8 mouse cellular contexts compared by ENCODE assay signal in genomic region chr17:34033441-34033840, GRCm38 (mm10). TPM values are rescaled to one million over a fixed set of nuclear protein-coding genes. Genes with fewer than 3 reads are reported as not detected.
DNase-seq lines count a peak whose midpoint lies in the region; ATAC-seq and TF ChIP-seq lines count a peak whose summit lies in the region.

No protein-coding gene starts in this region.

- DNase-seq in hindbrain, embryonic 10.5 days (ENCODE audit: low spot score) = no peak
- no peak for DNase-seq in hindbrain, postnatal 0 days (ENCODE audit: low spot score)
- DNase-seq in retina, embryonic 14.5 days (ENCODE audit: low spot score) = no peak

- peak overlapping the region; percentile 74 for H3K4me3 ChIP-seq in hindbrain, embryonic 10.5 days
- no peak overlapping the region for H3K4me3 ChIP-seq in hindbrain, postnatal 0 days (ENCODE audit: low read length)
- peak overlapping the region; percentile 15 for H3K4me3 ChIP-seq in C2C12 (ENCODE audit: insufficient read depth, poor library complexity, severe bottlenecking)
- H3K4me3 ChIP-seq in bone marrow, adult 2 months (replicated peaks; ENCODE audit: control insufficient read depth, low read depth, low read length) = peak overlapping the region; percentile 25
- peak overlapping the region; percentile 88; the same call in 1 of the 2 replicates for H3K4me3 ChIP-seq in limb, embryonic 12.5 days (replicated peaks)

- H3K79me2 ChIP-seq in C2C12 (ENCODE audit: control insufficient read depth, insufficient read depth) = peaks cover 55% of the 10 kb centered on the region

- no peak; the same call in 1 of the 2 replicates for TF ChIP-seq POLR2A in bone marrow, adult 2 months (IDR thresholded peaks at IDR 0.05; ENCODE audit: borderline replicate concordance, control insufficient read depth, low read depth, low read length)

- TF ChIP-seq CTCF in hindbrain, postnatal 0 days (IDR thresholded peaks at IDR 0.05; ENCODE audit: low read depth) = no peak
- TF ChIP-seq CTCF in C2C12 (IDR thresholded peaks at IDR 0.05; ENCODE audit: control insufficient read depth, insufficient read depth, insufficient read length) = no peak
- TF ChIP-seq CTCF in bone marrow, adult 2 months (IDR thresholded peaks at IDR 0.05; ENCODE audit: control insufficient read depth, insufficient read depth, low read length) = no peak

- H3K9me3 ChIP-seq in hindbrain, embryonic 10.5 days = no peaks in the 10 kb centered on the region
- no peaks in the 10 kb centered on the region for H3K9me3 ChIP-seq in hindbrain, postnatal 0 days (ENCODE audit: low read length)
- no peaks in the 10 kb centered on the region for H3K9me3 ChIP-seq in limb, embryonic 12.5 days

- H3K27me3 ChIP-seq in hindbrain, embryonic 10.5 days (ENCODE audit: insufficient read depth, poor library complexity, severe bottlenecking) = no peaks in the 10 kb centered on the region
- H3K27me3 ChIP-seq in hindbrain, postnatal 0 days (ENCODE audit: insufficient read depth, low read length) = no peaks in the 10 kb centered on the region
- H3K27me3 ChIP-seq in C2C12 (ENCODE audit: control insufficient read depth, insufficient read depth, insufficient read length) = no peaks in the 10 kb centered on the region
- H3K27me3 ChIP-seq in limb, embryonic 12.5 days = peaks cover 10% of the 10 kb centered on the region

- peaks cover 32% of the 10 kb centered on the region for H3K79me3 ChIP-seq in C2C12 (ENCODE audit: low read depth)

- H3K4me2 ChIP-seq in hindbrain, postnatal 0 days (ENCODE audit: low read depth, low read length) = no peak overlapping the region
- peak overlapping the region; percentile 99 for H3K4me2 ChIP-seq in limb, embryonic 12.5 days

- 95% methylated on average over 9 of the region's 9 CpGs for WGBS in hindbrain, embryonic 10.5 days
- 93% methylated on average over 9 of the region's 9 CpGs for WGBS in hindbrain, postnatal 0 days
- WGBS in bone marrow, adult 2 months = 70% methylated on average over 9 of the region's 9 CpGs
- 91% methylated on average over 9 of the region's 9 CpGs for WGBS in limb, embryonic 12.5 days

- peaks cover 67% of the 10 kb centered on the region for H3K4me1 ChIP-seq in hindbrain, embryonic 10.5 days (replicated peaks)
- H3K4me1 ChIP-seq in hindbrain, postnatal 0 days (ENCODE audit: insufficient read depth, low read length) = peaks cover 18% of the 10 kb centered on the region
- H3K4me1 ChIP-seq in bone marrow, adult 2 months (ENCODE audit: control insufficient read depth, insufficient read depth, low read length) = peaks cover 11% of the 10 kb centered on the region
- H3K4me1 ChIP-seq in limb, embryonic 12.5 days (replicated peaks) = peaks cover 47% of the 10 kb centered on the region

- no peak for ATAC-seq in hindbrain, postnatal 0 days
- ATAC-seq in limb, embryonic 12.5 days (ENCODE audit: insufficient number of reproducible peaks, insufficient read depth, low FRiP score, low TSS enrichment, low read depth) = no peak
- ATAC-seq in granulocyte monocyte progenitor cell, adult 5-6 weeks (replicated peaks; ENCODE audit: poor library complexity, severe bottlenecking) = no peak
- no peak for ATAC-seq in monocyte, adult 5-6 weeks (replicated peaks; ENCODE audit: insufficient number of reproducible peaks, low FRiP score, low TSS enrichment, poor library complexity, severe bottlenecking)

- peak overlapping the region; percentile 99; the same call in 1 of the 2 replicates for H3K27ac ChIP-seq in hindbrain, embryonic 10.5 days
- no peak overlapping the region for H3K27ac ChIP-seq in hindbrain, postnatal 0 days
- H3K27ac ChIP-seq in bone marrow, adult 2 months (ENCODE audit: control insufficient read depth, insufficient read depth, low read depth, low read length, poor library complexity) = peak overlapping the region; percentile 98
- H3K27ac ChIP-seq in limb, embryonic 12.5 days = no peak overlapping the region

- H3ac ChIP-seq in C2C12 (ENCODE audit: control insufficient read depth, insufficient read length, low read depth) = peak overlapping the region; percentile 91

- peaks cover 74% of the 10 kb centered on the region for H3K36me3 ChIP-seq in hindbrain, embryonic 10.5 days
- peaks cover 43% of the 10 kb centered on the region for H3K36me3 ChIP-seq in hindbrain, postnatal 0 days (ENCODE audit: insufficient read depth, low read length)
- H3K36me3 ChIP-seq in C2C12 (ENCODE audit: control insufficient read depth, insufficient read depth) = peaks cover 44% of the 10 kb centered on the region
- peaks cover 73% of the 10 kb centered on the region for H3K36me3 ChIP-seq in limb, embryonic 12.5 days

- no peak overlapping the region for H3K9ac ChIP-seq in hindbrain, postnatal 0 days (replicated peaks; ENCODE audit: low read length)
- no peak overlapping the region for H3K9ac ChIP-seq in limb, embryonic 12.5 days (replicated peaks)

TF ChIP-seq in C2C12, 6 proteins besides CTCF, POLR2A, EP300 and RAD21 (continues in another document):
- TF ChIP-seq MYOG (IDR thresholded peaks at IDR 0.05; ENCODE audit: control insufficient read depth, extremely low read depth, insufficient read length) (no peak), MAX (IDR thresholded peaks at IDR 0.05) (no peak), CEBPB (IDR thresholded peaks at IDR 0.05; ENCODE audit: low read depth) (no peak), FOSL1 (IDR thresholded peaks at IDR 0.05; ENCODE audit: insufficient read depth, low read length, poor library complexity, severe bottlenecking) (no peak), USF1 (IDR thresholded peaks at IDR 0.05; ENCODE audit: low read depth) (no peak)

RNA-seq across cellular contexts. Expression of gene Rxrb, which starts 1.8 kb away (rescaled TPM):
- 49.1 and 56.4 TPM in 2 replicates for polyA plus RNA-seq in hindbrain, embryonic 10.5 days (2016; fragmentation: Nextera tagmentation; extraction: Ambion mirVana)
- 51.5 and 64.8 TPM in 2 replicates for total RNA-seq in hindbrain, postnatal 0 days (2014; rRNA removed)
- 48.7 and 49.2 TPM in 2 replicates for polyA plus RNA-seq in hindbrain, postnatal 0 days (2015; fragmentation: Nextera tagmentation; extraction: Ambion mirVana)
- polyA plus RNA-seq in C2C12 (2012; fragmentation: generic; extraction: Trizol) = 39.0 TPM
- 36.0 and 70.9 TPM in 2 replicates for polyA plus RNA-seq in bone marrow, adult 2 months (2011; ENCODE audit: insufficient read depth, insufficient read length, low replicate concordance, missing spikeins)
- polyA plus RNA-seq in limb, embryonic 12.5 days (2016; fragmentation: Nextera tagmentation; extraction: Ambion mirVana) = 64.3 and 64.4 TPM in 2 replicates
- 51.0 and 55.4 TPM in 2 replicates for total RNA-seq in granulocyte monocyte progenitor cell, adult 5-6 weeks (2014; fragmentation: Nextera tagmentation)
- total RNA-seq in granulocyte monocyte progenitor cell, adult 5-6 weeks (2017) = 40.5 and 47.2 TPM in 2 replicates
- 34.6 to 41.0 TPM (median 40.7 TPM) in 3 replicates for total RNA-seq in monocyte, adult 5-6 weeks (2017)

RNA-seq across cellular contexts. Expression of gene Slc39a7, which starts 2.0 kb away (rescaled TPM):
- polyA plus RNA-seq in hindbrain, embryonic 10.5 days (2016; fragmentation: Nextera tagmentation; extraction: Ambion mirVana) = 188 and 197 TPM in 2 replicates
- 188 and 250 TPM in 2 replicates for total RNA-seq in hindbrain, postnatal 0 days (2014; rRNA removed)
- polyA plus RNA-seq in hindbrain, postnatal 0 days (2015; fragmentation: Nextera tagmentation; extraction: Ambion mirVana) = 148 and 150 TPM in 2 replicates
- 175 TPM for polyA plus RNA-seq in C2C12 (2012; fragmentation: generic; extraction: Trizol)
- 51.4 and 84.6 TPM in 2 replicates for polyA plus RNA-seq in bone marrow, adult 2 months (2011; ENCODE audit: insufficient read depth, insufficient read length, low replicate concordance, missing spikeins)
- polyA plus RNA-seq in limb, embryonic 12.5 days (2016; fragmentation: Nextera tagmentation; extraction: Ambion mirVana) = 179 and 191 TPM in 2 replicates
- 41.0 and 56.8 TPM in 2 replicates for total RNA-seq in granulocyte monocyte progenitor cell, adult 5-6 weeks (2014; fragmentation: Nextera tagmentation)
- total RNA-seq in granulocyte monocyte progenitor cell, adult 5-6 weeks (2017) = 99.8 and 103 TPM in 2 replicates
- total RNA-seq in monocyte, adult 5-6 weeks (2017) = 105 to 116 TPM (median 115 TPM) in 3 replicates

RNA-seq across cellular contexts. Expression of gene H2-Ke6, which starts 5.6 kb away (rescaled TPM):
- polyA plus RNA-seq in hindbrain, embryonic 10.5 days (2016; fragmentation: Nextera tagmentation; extraction: Ambion mirVana) = 65.5 and 73.0 TPM in 2 replicates
- 78.3 and 87.4 TPM in 2 replicates for total RNA-seq in hindbrain, postnatal 0 days (2014; rRNA removed)
- 74.9 and 78.9 TPM in 2 replicates for polyA plus RNA-seq in hindbrain, postnatal 0 days (2015; fragmentation: Nextera tagmentation; extraction: Ambion mirVana)
- 17.6 TPM for polyA plus RNA-seq in C2C12 (2012; fragmentation: generic; extraction: Trizol)
- polyA plus RNA-seq in bone marrow, adult 2 months (2011; ENCODE audit: insufficient read depth, insufficient read length, low replicate concordance, missing spikeins) = 120 and 165 TPM in 2 replicates
- 54.4 and 56.8 TPM in 2 replicates for polyA plus RNA-seq in limb, embryonic 12.5 days (2016; fragmentation: Nextera tagmentation; extraction: Ambion mirVana)
- total RNA-seq in granulocyte monocyte progenitor cell, adult 5-6 weeks (2014; fragmentation: Nextera tagmentation) = 35.4 and 67.3 TPM in 2 replicates
- total RNA-seq in granulocyte monocyte progenitor cell, adult 5-6 weeks (2017) = 27.1 and 30.1 TPM in 2 replicates
- total RNA-seq in monocyte, adult 5-6 weeks (2017) = 77.7 to 117 TPM (median 111 TPM) in 3 replicates

RNA-seq across cellular contexts. Expression of gene Col11a2, which starts 5.8 kb away (rescaled TPM):
- polyA plus RNA-seq in hindbrain, embryonic 10.5 days (2016; fragmentation: Nextera tagmentation; extraction: Ambion mirVana) = 0.99 and 1.7 TPM in 2 replicates
- 12.1 and 16.7 TPM in 2 replicates for total RNA-seq in hindbrain, postnatal 0 days (2014; rRNA removed)
- 5.4 TPM in 2 replicates for polyA plus RNA-seq in hindbrain, postnatal 0 days (2015; fragmentation: Nextera tagmentation; extraction: Ambion mirVana)
- polyA plus RNA-seq in C2C12 (2012; fragmentation: generic; extraction: Trizol) = 0.77 TPM
- 10.7 and 12.6 TPM in 2 replicates for polyA plus RNA-seq in bone marrow, adult 2 months (2011; ENCODE audit: insufficient read depth, insufficient read length, low replicate concordance, missing spikeins)
- polyA plus RNA-seq in limb, embryonic 12.5 days (2016; fragmentation: Nextera tagmentation; extraction: Ambion mirVana) = 17.5 and 31.9 TPM in 2 replicates
- total RNA-seq in granulocyte monocyte progenitor cell, adult 5-6 weeks (2014; fragmentation: Nextera tagmentation) = 2.1 and 3.4 TPM in 2 replicates
- total RNA-seq in granulocyte monocyte progenitor cell, adult 5-6 weeks (2017) = 1.2 and 3.4 TPM in 2 replicates
- total RNA-seq in monocyte, adult 5-6 weeks (2017) = 1.5 to 11.2 TPM (median 4.7 TPM) in 3 replicates

RNA-seq across cellular contexts. Expression of gene Ring1, which starts 9.0 kb away (rescaled TPM):
- polyA plus RNA-seq in hindbrain, embryonic 10.5 days (2016; fragmentation: Nextera tagmentation; extraction: Ambion mirVana) = 12.3 and 17.3 TPM in 2 replicates
- total RNA-seq in hindbrain, postnatal 0 days (2014; rRNA removed) = 19.1 and 22.1 TPM in 2 replicates
- 19.2 and 20.0 TPM in 2 replicates for polyA plus RNA-seq in hindbrain, postnatal 0 days (2015; fragmentation: Nextera tagmentation; extraction: Ambion mirVana)
- polyA plus RNA-seq in C2C12 (2012; fragmentation: generic; extraction: Trizol) = 26.8 TPM
- 9.0 and 35.7 TPM in 2 replicates for polyA plus RNA-seq in bone marrow, adult 2 months (2011; ENCODE audit: insufficient read depth, insufficient read length, low replicate concordance, missing spikeins)
- 21.6 and 25.3 TPM in 2 replicates for polyA plus RNA-seq in limb, embryonic 12.5 days (2016; fragmentation: Nextera tagmentation; extraction: Ambion mirVana)
- 14.5 and 19.8 TPM in 2 replicates for total RNA-seq in granulocyte monocyte progenitor cell, adult 5-6 weeks (2014; fragmentation: Nextera tagmentation)
- total RNA-seq in granulocyte monocyte progenitor cell, adult 5-6 weeks (2017) = 9.9 and 14.0 TPM in 2 replicates
- total RNA-seq in monocyte, adult 5-6 weeks (2017) = 10.9 to 15.5 TPM (median 15.1 TPM) in 3 replicates

Comparison
In these comparisons a context has a peak if more than half of its experiments do, and no peak if none do; other contexts are left out.
1. H3K27ac ChIP-seq: peak in hindbrain, embryonic 10.5 days (single experiment) and bone marrow, adult 2 months (single experiment); none in hindbrain, postnatal 0 days (single experiment) and limb, embryonic 12.5 days (single experiment).